Mouse (Mus musculus): ENCODE results near the gene Ccl24.
"Not testable (repeated sequence)": the region's sequence is repeated elsewhere in the genome, so short reads cannot be mapped to it uniquely, and the experiment has no call there.

Gene Ccl24
- long read RNA-seq, experiment 1, result 0 reads
- long read RNA-seq, experiment 2, partial matches to known transcripts, result 0 of 1 reads
- long read RNA-seq, experiment 2, other reads (novel, unspliced or antisense), result 1 of 1 reads

DNA sequence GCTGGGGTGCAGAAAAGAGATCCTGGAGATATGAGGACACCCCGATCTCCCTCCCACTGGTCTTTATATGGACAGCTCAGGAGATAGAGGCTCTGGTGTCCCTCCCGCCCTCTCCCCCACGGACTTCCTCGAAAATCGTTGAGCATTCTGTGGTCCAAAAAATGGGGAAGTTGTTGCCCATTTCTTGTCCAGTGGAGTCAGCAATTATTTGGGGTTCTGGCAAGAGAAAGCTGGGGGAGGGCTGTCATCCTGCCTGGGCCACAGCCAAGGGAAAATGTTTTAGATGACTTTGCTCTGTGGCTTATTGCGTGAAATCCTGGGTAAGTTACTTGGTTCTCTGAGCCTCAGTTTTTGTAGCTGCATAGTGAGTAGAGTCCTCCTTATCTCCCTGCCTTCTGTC, at the start of gene Ccl24:
TSS of gene Ccl24 (minus strand) at position 44 of the 400 bp plus-strand sequence.
- intact Hi-C loops (cut with DNase I), result no loop called here

DNA sequence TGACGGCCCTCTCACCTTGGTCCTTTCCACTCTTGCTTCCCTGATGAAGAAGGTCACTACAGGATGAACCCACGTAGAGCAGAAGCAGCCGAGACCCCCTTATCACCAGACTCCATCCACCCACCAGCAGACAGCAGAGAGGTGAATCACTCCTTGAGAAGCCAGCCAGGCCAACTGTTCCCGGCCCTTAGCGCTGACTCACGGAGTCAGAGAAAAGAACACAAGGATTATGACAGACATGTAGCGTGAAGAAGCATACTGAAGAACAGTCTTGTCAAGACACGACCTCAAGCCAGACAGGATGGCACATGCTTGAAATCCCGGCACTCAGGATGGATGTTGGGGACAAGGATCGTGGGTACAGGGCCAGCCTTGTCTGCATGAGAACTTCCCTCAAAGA, 48.9 kb upstream of the Ccl24 start:
- intact Hi-C loops (cut with DNase I), result no loop called here

DNA sequence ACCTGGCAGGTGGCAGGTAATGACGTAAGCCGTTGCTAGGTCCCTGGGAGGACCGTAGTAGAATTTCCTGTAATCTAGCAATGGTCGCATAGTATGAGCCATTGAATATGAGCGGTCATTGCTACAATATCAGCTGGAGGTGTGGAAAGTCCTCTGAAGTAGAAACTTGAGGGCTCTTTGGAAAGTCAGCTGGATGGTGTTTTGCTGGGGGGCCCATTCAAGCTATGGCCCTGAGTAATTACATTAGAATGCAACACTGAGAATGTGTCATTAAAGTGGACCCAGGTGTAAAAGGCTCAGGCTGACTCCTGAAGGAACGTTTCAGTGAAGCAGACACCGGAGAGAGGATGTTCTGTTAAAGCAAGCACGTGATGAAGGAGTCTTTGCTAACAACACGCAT, 47.7 kb upstream of the Ccl24 start:
- intact Hi-C loops (cut with DNase I), result no loop called here

DNA sequence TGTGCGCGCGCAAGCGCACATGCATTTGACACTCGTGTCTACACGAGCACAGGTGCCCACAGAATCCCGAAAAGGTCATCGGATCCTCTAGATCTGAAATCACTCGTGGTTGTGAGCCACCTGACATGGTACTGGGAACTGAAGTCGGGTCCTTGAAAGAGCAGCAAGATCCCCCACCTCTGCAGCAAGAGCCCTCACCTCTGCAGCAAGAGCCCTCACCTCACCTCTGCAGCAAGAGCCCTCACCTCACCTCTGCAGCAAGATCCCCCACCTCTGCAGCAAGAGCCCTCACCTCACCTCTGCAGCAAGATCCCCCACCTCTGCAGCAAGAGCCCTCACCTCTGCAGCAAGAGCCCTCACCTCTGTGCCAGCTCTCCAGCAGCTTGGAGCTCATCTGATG, 46.9 kb upstream of the Ccl24 start:
- intact Hi-C loops (cut with DNase I), result loop anchor here (5.0 kb wide), 1 partner anchor 228 kb away; no protein-coding TSS in a partner anchor

DNA sequence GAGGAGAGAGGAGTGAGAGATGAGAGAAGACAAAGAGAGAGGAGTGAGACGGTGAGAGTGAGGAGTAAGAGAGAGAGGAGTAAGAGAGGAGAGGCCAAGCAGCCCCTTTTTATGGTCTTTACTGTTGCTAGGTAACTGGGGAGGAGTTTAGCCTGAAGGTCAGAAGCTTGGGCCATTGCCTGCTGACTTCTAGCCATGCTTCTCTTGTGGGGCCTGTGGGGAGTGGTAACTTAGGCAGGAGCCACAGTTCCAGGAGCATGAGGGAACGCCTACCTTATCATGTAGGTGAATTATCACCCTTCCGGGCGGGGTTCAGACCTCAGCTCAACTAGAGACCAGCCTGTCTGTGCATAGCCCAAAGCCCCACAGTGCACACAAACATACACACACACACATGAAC, 36.9 kb upstream of the Ccl24 start:
- intact Hi-C loops (cut with DNase I), result loop anchor here (5.0 kb wide), 1 partner anchor 57 kb away; no protein-coding TSS in a partner anchor

DNA sequence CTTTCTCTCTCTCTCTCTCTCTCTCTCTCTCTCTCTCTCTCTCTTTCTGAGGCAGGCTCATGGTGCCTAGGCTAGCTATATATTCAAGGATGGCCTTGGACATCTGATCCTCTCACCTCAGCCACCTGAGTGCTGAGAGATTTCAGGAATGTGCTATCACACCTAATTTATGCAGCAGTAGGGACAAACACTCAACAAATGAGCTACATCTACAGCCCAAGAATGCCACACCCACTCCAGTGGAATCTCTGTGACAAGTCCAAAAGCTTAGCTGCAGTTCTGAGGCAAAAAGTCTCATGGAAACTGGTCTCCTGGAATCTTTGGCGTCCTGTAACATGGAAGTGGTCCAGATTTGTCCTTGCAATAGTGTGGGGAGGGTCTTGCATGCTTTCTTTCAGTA, 34.7 kb upstream of the Ccl24 start:
- intact Hi-C loops (cut with DNase I), result no loop called here

DNA sequence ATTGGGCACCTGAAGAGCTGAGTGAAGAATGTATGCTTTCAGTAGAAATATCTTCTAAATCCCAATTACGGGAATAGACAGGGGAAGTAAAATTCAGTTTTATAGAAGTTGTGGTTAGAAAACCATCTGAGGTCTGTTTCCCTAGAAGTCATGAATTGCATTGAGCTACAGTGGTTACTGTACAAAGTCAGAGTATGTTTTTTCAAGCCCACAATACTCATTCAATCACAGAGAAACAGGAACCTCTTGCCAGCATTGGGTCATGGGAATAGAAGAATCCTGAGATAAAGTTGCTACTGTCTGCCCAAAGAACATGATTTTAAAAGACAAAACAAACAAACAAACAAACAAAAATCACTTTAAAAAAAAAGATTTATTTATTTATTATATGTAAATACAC, 33.9 kb upstream of the Ccl24 start:
- intact Hi-C loops (cut with DNase I), result not testable (repeated sequence)

DNA sequence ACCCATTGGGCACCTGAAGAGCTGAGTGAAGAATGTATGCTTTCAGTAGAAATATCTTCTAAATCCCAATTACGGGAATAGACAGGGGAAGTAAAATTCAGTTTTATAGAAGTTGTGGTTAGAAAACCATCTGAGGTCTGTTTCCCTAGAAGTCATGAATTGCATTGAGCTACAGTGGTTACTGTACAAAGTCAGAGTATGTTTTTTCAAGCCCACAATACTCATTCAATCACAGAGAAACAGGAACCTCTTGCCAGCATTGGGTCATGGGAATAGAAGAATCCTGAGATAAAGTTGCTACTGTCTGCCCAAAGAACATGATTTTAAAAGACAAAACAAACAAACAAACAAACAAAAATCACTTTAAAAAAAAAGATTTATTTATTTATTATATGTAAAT, 31.8 kb upstream of the Ccl24 start:
- intact Hi-C loops (cut with DNase I), result not testable (repeated sequence)

DNA sequence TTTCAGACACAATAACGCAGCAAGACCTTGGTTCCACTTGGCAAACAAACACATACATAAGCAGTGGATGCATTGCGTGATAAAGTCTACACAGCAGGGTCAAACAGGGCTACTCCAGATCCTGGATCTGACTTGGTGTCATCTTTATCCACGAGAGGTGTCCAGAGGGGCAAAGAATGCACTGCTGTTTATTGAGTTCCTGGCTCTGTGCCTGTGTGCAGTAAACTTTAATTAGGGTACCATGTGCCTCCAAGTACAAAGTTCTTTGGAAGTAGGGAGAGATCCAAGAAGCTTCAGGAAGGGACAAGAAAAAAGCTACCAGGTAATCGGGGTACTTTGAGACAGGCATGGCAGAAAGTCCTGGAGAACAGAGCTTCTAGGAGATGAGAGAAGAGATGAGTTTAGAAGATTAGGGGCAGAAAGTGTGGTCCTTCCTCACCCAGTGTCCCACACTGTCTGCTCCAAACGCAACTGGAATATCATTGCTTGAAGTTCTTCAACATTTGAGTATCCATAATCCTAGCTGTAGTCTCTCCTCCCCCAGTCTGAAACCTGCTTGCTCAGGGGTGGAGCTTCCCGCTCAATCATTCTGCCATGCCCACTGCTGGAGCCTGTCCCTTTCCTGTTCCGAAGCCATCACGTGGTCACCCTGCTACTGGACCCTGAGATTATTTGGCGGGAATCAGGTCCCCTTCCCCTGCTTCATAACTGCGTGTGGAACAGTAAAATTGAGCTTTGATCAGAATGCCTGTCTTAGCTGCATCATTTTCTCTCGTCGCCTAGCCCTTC, 17.3 kb upstream of the Ccl24 start:
- intact Hi-C loops (cut with DNase I), result no loop called here

DNA sequence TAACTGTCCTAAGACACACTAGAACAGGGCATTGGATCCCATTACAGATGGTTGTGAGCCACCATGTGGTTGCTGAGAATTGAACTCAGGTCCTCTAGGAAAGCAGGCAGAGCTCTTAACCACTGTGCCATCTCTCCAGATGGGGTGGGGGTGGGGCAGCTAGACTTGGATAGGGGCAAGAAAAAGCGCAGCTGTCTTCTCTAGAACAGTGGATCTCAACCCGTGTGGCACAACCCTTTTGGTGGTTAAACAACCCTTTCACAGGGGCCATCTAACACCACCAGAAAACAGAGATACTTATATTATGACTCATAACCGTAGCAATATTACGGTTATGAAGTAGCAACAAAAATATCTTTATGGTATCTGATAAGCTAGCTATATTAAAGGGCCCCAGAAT, 14.9 kb upstream of the Ccl24 start:
- intact Hi-C loops (cut with DNase I), result no loop called here

DNA sequence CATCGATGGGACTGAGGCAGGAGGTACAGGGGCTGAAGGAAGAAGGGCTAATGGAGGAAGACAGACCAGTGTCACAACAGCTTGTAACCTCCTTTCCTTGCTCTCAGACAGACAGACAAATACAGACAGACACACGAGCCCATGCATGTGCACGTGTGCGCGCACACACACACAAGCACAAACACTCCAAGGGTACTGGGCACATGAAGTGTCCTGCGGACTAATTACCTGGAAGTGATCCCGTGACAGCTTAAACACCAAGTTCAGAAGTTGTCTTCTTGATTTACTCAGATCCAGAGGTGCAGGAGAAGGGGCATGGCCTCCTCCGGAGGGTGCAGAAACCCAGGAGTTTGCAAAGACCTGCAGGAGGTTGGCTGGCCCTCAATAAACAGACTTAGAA, 12.8 kb upstream of the Ccl24 start:
- intact Hi-C loops (cut with DNase I), result no loop called here

DNA sequence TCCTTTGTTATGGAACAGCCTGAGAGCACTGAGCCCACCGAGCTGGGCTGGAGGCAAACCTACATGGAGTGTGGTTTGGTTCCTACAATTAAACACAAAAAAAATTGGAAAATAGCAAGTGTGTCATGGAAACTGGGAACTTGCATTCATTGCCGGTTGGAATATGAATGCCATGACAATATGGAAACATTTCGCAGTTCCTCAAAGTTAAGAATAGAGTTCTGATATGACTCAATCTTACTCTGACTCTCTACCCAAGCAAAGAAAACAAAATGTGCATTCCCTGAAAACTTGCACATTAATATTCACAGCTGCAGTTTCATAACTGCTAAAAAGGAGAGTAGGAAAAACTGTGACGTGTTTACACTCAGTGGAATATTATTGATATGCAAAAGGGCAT, 9.5 kb upstream of the Ccl24 start:
- intact Hi-C loops (cut with DNase I), result no loop called here

DNA sequence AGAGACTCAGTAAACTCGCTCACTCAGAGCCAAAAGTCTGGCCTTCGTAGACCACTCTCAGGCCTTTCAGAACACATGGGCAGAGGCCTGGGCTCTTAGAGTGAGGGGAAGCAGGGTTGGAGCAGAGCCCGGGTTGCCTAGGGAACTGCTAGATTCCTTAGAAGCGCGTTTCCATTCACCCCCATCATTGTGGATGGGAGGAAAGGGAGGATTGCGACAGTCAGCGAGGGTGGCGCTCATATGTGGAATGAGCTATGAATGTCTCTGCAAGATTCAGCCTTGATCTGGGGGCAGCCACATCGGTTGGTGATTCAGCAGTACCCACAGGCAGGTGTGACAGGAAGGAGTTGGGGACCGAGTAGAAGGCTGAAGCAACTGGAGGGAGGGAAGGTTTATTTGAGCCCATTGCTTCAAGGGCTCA, 6.5 kb upstream of the Ccl24 start:
- intact Hi-C loops (cut with DNase I), result no loop called here

DNA sequence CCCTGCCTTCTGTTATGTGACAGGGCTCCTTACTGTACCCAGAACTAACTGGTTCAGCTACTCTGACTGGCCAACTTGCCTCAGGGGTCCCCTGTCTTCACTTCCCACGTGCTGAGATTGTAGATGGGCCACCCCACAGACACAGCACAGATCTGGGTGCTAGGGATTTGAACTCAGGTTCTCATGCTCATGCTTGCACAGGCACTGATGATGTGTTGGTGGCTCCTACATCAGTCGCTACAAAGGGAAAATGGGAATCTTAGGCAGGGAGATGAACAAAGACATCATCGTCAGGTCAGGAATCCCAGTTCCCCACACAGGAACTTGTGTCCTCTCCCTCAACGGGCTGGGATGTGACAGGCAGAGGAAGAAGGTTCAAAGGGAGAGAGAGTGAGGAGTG, 3.2 kb upstream of the Ccl24 start:
- intact Hi-C loops (cut with DNase I), result no loop called here

DNA sequence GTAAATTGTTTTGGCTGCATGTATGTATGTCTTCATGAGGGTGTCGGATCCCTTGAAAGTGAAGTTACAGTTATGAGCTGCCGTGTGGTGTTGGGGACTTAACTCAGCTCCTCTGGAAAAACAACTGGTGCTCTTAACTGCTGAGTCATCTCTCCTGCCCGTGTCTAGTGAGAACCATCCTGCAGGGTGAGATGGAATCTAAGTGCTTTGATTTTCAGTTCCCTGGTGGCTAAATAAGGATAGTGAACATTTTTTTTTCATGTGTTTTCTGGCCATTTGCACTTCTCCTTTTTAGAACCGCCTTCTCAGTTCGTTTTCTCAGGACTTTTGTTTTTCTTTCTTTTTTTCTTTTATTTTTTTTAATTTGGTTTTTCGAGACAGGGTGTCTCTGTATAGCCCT, 4.2 kb downstream of the Ccl24 start:
- intact Hi-C loops (cut with DNase I), result no loop called here

DNA sequence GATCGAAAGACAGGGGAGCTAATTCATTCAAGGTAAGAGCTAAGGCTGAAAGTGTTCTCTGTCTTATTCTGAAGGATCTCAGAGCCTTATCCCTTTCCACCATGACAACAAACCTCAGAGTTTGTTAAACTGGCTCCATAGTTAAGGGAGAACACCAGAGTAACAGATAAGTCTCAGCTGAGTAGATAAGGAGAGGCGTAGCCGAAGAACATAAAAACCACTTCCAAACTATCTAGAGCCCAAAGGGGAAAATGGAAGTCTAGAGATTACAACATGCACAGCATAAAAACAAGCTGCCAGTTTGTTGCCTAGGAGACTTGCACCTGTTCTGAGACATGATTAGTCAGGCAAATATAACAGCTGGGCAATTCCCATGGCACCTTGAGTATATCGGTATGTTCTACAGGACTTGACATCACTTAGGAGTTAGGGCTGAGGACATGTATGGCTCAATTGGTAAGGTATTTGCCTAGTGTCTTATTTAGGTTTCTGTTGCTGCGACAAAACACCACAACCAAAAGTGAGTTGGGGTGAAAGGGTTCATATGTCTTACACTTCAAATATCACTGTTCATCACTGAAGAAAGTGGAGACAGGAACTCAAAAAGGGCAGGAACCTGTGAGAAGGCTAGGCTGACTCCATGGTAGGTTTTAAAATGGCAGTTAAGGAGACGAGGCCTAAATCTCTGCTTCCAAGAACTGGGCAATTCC, 5.1 kb downstream of the Ccl24 start:
- intact Hi-C loops (cut with DNase I), result no loop called here

DNA sequence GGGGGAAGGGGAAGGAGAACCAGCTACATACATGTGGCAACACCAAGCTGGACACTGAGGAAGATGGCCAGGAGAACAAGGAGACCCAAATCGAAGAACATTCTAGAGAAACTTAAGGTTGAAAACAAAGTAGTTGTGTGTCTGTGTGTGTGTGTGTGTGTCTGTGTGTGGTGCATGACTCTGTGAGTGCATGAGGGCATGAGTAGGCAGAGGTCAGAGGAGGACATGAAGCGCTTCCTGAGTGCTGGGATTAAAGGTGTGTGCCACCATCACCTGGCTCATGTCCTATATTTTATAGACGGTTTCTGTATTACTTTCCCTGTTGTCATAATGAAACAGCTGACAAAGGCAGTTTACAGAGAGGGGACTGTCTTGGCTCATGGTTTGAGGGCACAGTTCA, 9.4 kb downstream of the Ccl24 start, which contains the start of gene Ccl26:
TSS of gene Ccl26 (minus strand) at position 101 of the 400 bp plus-strand sequence.
- intact Hi-C loops (cut with DNase I), result no loop called here

DNA sequence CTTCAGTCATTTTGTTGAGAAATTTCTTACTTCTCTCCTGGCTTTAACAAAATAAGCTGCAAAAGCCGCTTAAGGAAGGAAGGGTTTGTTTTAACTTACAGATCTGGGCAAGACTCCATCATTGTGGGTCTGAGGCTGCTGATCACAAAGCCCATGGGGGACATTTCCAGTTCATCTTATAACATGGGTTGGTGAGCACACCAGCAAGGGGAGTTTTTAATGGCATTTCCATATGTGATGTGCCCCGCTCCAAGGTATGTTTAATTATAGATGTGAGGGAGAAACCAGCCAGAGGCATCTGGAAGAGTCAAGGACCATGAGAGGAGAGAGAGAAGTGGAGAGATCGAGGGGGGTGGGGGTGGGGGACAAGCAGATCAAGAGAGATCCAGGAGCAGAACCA, 15.2 kb downstream of the Ccl24 start:
- intact Hi-C loops (cut with DNase I), result no loop called here

DNA sequence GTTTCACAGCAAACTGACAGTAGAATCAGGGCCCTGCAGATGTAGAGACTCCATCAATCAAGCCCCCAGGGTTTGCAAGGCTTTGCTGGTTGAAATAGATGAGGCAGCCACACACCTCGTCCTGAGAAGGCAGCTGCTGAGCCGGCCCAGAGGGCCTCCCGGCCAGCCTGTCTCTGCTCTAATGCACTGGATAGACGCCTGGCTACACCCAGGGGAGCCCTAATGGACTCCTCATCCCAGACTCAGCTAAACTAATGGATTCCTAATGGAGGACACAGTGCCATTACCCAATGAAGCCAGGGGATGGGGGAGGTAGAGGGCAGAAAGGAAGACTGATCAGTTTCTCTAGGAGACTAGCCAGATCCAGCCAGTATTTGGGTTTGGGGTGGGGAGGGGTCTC, 15.8 kb downstream of the Ccl24 start:
- intact Hi-C loops (cut with DNase I), result no loop called here

DNA sequence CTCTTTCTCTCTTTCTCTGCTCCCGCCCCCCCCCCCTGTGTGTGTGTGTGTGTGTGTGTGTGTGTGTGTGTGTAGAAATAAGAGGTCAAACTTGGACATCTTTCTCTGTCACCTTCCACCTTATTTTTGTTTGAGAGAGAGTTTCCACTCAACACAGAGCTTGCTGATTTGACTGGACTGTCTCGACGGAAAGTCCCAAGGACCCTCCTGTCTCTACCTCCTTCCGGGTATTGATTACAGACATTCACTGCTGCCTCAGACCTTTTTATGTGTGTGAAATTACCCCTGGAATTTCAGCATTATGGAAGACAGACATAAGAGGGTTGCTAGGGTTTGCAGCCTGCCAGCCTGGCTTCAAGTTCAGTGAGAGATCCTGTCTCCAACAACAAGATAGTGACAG, 16.6 kb downstream of the Ccl24 start:
- intact Hi-C loops (cut with DNase I), result no loop called here

DNA sequence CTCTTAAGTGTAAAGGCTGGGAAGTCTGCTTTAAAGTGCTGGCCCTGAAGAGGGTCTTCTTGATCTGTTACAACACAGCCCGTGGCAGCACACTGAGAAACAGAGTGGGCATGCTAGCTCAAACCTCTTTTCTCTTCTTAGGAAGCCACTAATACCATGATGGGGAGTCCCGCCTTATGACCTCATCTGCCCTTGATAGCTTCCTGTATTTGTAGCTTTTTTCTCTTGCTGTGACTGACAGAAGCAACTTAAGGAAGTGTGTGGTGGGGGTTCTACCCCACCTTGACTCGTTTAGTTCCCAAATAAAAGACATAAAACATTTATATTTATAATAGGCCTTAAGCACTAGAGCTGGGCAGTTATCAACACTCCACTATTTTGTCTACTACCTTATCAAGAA, 21.3 kb downstream of the Ccl24 start:
- intact Hi-C loops (cut with DNase I), result loop anchor here (5.0 kb wide), 3 partner anchors 46 to 211 kb away; no protein-coding TSS in a partner anchor

DNA sequence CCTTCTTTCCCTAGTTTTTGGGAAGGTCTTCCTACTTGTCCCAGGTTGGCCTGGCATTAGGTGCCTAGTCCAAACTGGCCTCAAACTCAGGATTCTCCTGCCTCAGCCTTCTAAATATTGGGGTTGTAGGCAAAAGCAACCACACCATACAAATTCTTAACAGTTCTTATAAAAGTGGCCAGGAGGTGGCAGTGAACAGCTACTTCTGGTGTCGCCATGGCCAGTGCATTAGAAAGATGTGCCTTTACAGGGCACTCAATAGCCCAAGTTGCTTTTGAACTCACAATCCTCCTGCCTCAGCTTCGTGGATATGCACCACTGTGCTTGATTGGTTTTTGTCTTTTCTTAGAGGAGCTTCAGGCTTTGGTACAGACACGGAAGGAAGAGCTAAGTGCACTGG, 21.9 kb downstream of the Ccl24 start:
- intact Hi-C loops (cut with DNase I), result loop anchor here (5.0 kb wide), 3 partner anchors 46 to 211 kb away; no protein-coding TSS in a partner anchor
